Mouse (Mus musculus): ENCODE results near the gene U90926. TPM values are rescaled to one million over a fixed set of nuclear protein-coding genes. Genes with fewer than 3 reads are reported as not detected.

U90926 gene
- polyA plus RNA-seq, 1 experiment from 2014 or later: not detected

- H3K27ac ChIP-seq (ENCODE audit: low read depth): no peak overlapping the region
- H3K9me3 ChIP-seq (ENCODE audit: control insufficient read depth, low read length): no peaks in the 10 kb centered on the region
- no peaks in the 10 kb centered on the region for H3K27me3 ChIP-seq (replicated peaks; ENCODE audit: control insufficient read depth, insufficient read depth, low read length)
- no peak overlapping the region for H3K9ac ChIP-seq (ENCODE audit: low read length)
- H3K4me1 ChIP-seq (replicated peaks; ENCODE audit: control insufficient read depth, insufficient read depth, low read length): no peaks in the 10 kb centered on the region
- H3K36me3 ChIP-seq (ENCODE audit: control insufficient read depth, insufficient read depth, low read length): no peaks in the 10 kb centered on the region
- 95% methylated on average over 3 of the region's 3 CpGs for WGBS
- DNase-seq (ENCODE audit: low spot score) (no peak), ATAC-seq (replicated peaks; ENCODE audit: low FRiP score, low TSS enrichment, low read depth) (no peak)
- no peak overlapping the region for H3K4me2 ChIP-seq (ENCODE audit: low read length)
- no peak overlapping the region for H3K4me3 ChIP-seq (ENCODE audit: low read depth, low read length)
Observed at GRCm38 (mm10) chr5:92229514-92229913, 14.3 kb upstream of the U90926 start.

GRCm38 (mm10) chr5:92228776-92229175, 13.6 kb upstream of the U90926 start:
- Histone ChIP-seq H3K27me3 (replicated peaks; ENCODE audit: control insufficient read depth, insufficient read depth, low read length) (no peaks in the 10 kb centered on the region), H3K4me1 (replicated peaks; ENCODE audit: control insufficient read depth, insufficient read depth, low read length) (no peaks in the 10 kb centered on the region), H3K9ac (ENCODE audit: low read length) (no peak overlapping the region), H3K4me2 (ENCODE audit: low read length) (no peak overlapping the region), H3K36me3 (ENCODE audit: control insufficient read depth, insufficient read depth, low read length) (no peaks in the 10 kb centered on the region), H3K9me3 (ENCODE audit: control insufficient read depth, low read length) (no peaks in the 10 kb centered on the region), H3K27ac (ENCODE audit: low read depth) (no peak overlapping the region), H3K4me3 (ENCODE audit: low read depth, low read length) (no peak overlapping the region)
- 52% methylated on average over 10 of the region's 10 CpGs for WGBS
- ATAC-seq (replicated peaks; ENCODE audit: low FRiP score, low TSS enrichment, low read depth) (no peak), DNase-seq (ENCODE audit: low spot score) (no peak)

- Histone ChIP-seq H3K36me3 (ENCODE audit: control insufficient read depth, insufficient read depth, low read length) (no peaks in the 10 kb centered on the region), H3K4me2 (ENCODE audit: low read length) (no peak overlapping the region), H3K27ac (ENCODE audit: low read depth) (no peak overlapping the region), H3K9ac (ENCODE audit: low read length) (no peak overlapping the region), H3K4me1 (replicated peaks; ENCODE audit: control insufficient read depth, insufficient read depth, low read length) (no peaks in the 10 kb centered on the region), H3K9me3 (ENCODE audit: control insufficient read depth, low read length) (no peaks in the 10 kb centered on the region), H3K27me3 (replicated peaks; ENCODE audit: control insufficient read depth, insufficient read depth, low read length) (no peaks in the 10 kb centered on the region), H3K4me3 (ENCODE audit: low read depth, low read length) (no peak overlapping the region)
- 63% methylated on average over 7 of the region's 7 CpGs for WGBS
- no peak for ATAC-seq (replicated peaks; ENCODE audit: low FRiP score, low TSS enrichment, low read depth)
- DNase-seq (ENCODE audit: low spot score): no peak
Observed at GRCm38 (mm10) chr5:92227782-92228181, 12.6 kb upstream of the U90926 start.

GRCm38 (mm10) chr5:92220287-92220902, 5.2 kb upstream of the U90926 start:
- WGBS: 90% methylated on average over 8 of the region's 8 CpGs
- Histone ChIP-seq H3K9me3 (ENCODE audit: control insufficient read depth, low read length) (no peaks in the 10 kb centered on the region), H3K4me2 (ENCODE audit: low read length) (no peak overlapping the region), H3K4me1 (replicated peaks; ENCODE audit: control insufficient read depth, insufficient read depth, low read length) (no peaks in the 10 kb centered on the region), H3K27ac (ENCODE audit: low read depth) (no peak overlapping the region), H3K27me3 (replicated peaks; ENCODE audit: control insufficient read depth, insufficient read depth, low read length) (no peaks in the 10 kb centered on the region), H3K9ac (ENCODE audit: low read length) (no peak overlapping the region), H3K4me3 (ENCODE audit: low read depth, low read length) (no peak overlapping the region), H3K36me3 (ENCODE audit: control insufficient read depth, insufficient read depth, low read length) (no peaks in the 10 kb centered on the region)
- no peak for DNase-seq (ENCODE audit: low spot score)
- ATAC-seq (replicated peaks; ENCODE audit: low FRiP score, low TSS enrichment, low read depth): no peak

GRCm38 (mm10) chr5:92219826-92220225, 4.6 kb upstream of the U90926 start:
- H3K9ac ChIP-seq (ENCODE audit: low read length): no peak overlapping the region
- H3K36me3 ChIP-seq (ENCODE audit: control insufficient read depth, insufficient read depth, low read length): no peaks in the 10 kb centered on the region
- H3K4me2 ChIP-seq (ENCODE audit: low read length): no peak overlapping the region
- H3K27me3 ChIP-seq (replicated peaks; ENCODE audit: control insufficient read depth, insufficient read depth, low read length): no peaks in the 10 kb centered on the region
- H3K4me3 ChIP-seq (ENCODE audit: low read depth, low read length): no peak overlapping the region
- ATAC-seq (replicated peaks; ENCODE audit: low FRiP score, low TSS enrichment, low read depth) (no peak), DNase-seq (ENCODE audit: low spot score) (no peak)
- H3K4me1 ChIP-seq (replicated peaks; ENCODE audit: control insufficient read depth, insufficient read depth, low read length): no peaks in the 10 kb centered on the region
- H3K27ac ChIP-seq (ENCODE audit: low read depth): no peak overlapping the region
- no peaks in the 10 kb centered on the region for H3K9me3 ChIP-seq (ENCODE audit: control insufficient read depth, low read length)
- 79% methylated on average over 6 of the region's 6 CpGs for WGBS

- no peak for DNase-seq (ENCODE audit: low spot score)
- 64% methylated on average over 17 of the region's 17 CpGs for WGBS
Observed at GRCm38 (mm10) chr5:92218915-92219793, 3.9 kb upstream of the U90926 start.

GRCm38 (mm10) chr5:92212231-92212630, 3.0 kb downstream of the U90926 start:
- no peak overlapping the region for H3K4me3 ChIP-seq (ENCODE audit: low read depth, low read length)
- WGBS: 92% methylated on average over 4 of the region's 4 CpGs
- no peaks in the 10 kb centered on the region for H3K27me3 ChIP-seq (replicated peaks; ENCODE audit: control insufficient read depth, insufficient read depth, low read length)
- H3K9me3 ChIP-seq (ENCODE audit: control insufficient read depth, low read length): no peaks in the 10 kb centered on the region
- H3K36me3 ChIP-seq (ENCODE audit: control insufficient read depth, insufficient read depth, low read length): no peaks in the 10 kb centered on the region
- no peak overlapping the region for H3K9ac ChIP-seq (ENCODE audit: low read length)
- H3K27ac ChIP-seq (ENCODE audit: low read depth): no peak overlapping the region
- ATAC-seq (replicated peaks; ENCODE audit: low FRiP score, low TSS enrichment, low read depth) (no peak), DNase-seq (ENCODE audit: low spot score) (no peak)
- H3K4me1 ChIP-seq (replicated peaks; ENCODE audit: control insufficient read depth, insufficient read depth, low read length): no peaks in the 10 kb centered on the region
- no peak overlapping the region for H3K4me2 ChIP-seq (ENCODE audit: low read length)

More at GRCm38 (mm10) chr5:92218915-92219793, 3.9 kb upstream of the U90926 start:
- no peaks in the 10 kb centered on the region for H3K4me1 ChIP-seq (replicated peaks; ENCODE audit: control insufficient read depth, insufficient read depth, low read length)
- H3K9ac ChIP-seq (ENCODE audit: low read length): no peak overlapping the region
- no peaks in the 10 kb centered on the region for H3K36me3 ChIP-seq (ENCODE audit: control insufficient read depth, insufficient read depth, low read length)
- H3K4me2 ChIP-seq (ENCODE audit: low read length): no peak overlapping the region
- H3K9me3 ChIP-seq (ENCODE audit: control insufficient read depth, low read length): no peaks in the 10 kb centered on the region
- ATAC-seq (replicated peaks; ENCODE audit: low FRiP score, low TSS enrichment, low read depth): no peak
- H3K27ac ChIP-seq (ENCODE audit: low read depth): no peak overlapping the region
- H3K27me3 ChIP-seq (replicated peaks; ENCODE audit: control insufficient read depth, insufficient read depth, low read length): no peaks in the 10 kb centered on the region
- no peak overlapping the region for H3K4me3 ChIP-seq (ENCODE audit: low read depth, low read length)

- no peaks in the 10 kb centered on the region; the same call in 1 of the 2 replicates for H3K4me1 ChIP-seq (replicated peaks; ENCODE audit: control insufficient read depth, insufficient read depth, low read length)
- no peak overlapping the region for H3K9ac ChIP-seq (ENCODE audit: low read length)
- no peak overlapping the region for H3K4me3 ChIP-seq (ENCODE audit: low read depth, low read length)
- H3K36me3 ChIP-seq (ENCODE audit: control insufficient read depth, insufficient read depth, low read length): 0 out of 2 replicates have a peak, but pooled peaks cover 2% of the 10 kb centered on the region
- WGBS: 60% methylated on average over 8 of the region's 8 CpGs
- no peak overlapping the region for H3K27ac ChIP-seq (ENCODE audit: low read depth)
- H3K9me3 ChIP-seq (ENCODE audit: control insufficient read depth, low read length): no peaks in the 10 kb centered on the region
- ATAC-seq (replicated peaks; ENCODE audit: low FRiP score, low TSS enrichment, low read depth): no peak
- no peak for DNase-seq (ENCODE audit: low spot score)
- no peaks in the 10 kb centered on the region for H3K27me3 ChIP-seq (replicated peaks; ENCODE audit: control insufficient read depth, insufficient read depth, low read length)
- no peak overlapping the region for H3K4me2 ChIP-seq (ENCODE audit: low read length)
Observed at GRCm38 (mm10) chr5:92210205-92210604, 5.0 kb downstream of the U90926 start.
